Mouse (Mus musculus) midbrain, embryonic 10.5 days (tissue): ENCODE measurements at regions not wholly inside any gene's neighbourhood (a gene's known extent, or its start where the extent isn't known, plus 50 kb on each side); places are given as distances from the start of the nearest gene placed in this dataset.

Experiments
- DNase-seq: peaks from one replicate; pipeline ENCODE4 v3.0.0-alpha.2; 2017; ENCODE audit warnings: low spot score
- H3K27ac ChIP-seq: fragments of 300-500 bp; sonication (generic); replicated peaks from 2 replicates; pipeline ENCODE4 v1.5.1; 2016; ENCODE audit warnings: mild to moderate bottlenecking
- H3K27me3 ChIP-seq: fragments of 300-500 bp; sonication (generic); 2 replicates; pipeline ENCODE4 v1.6.1; 2016; ENCODE audit warnings: low read depth, mild to moderate bottlenecking; ENCODE audit not compliant: poor library complexity, severe bottlenecking
- H3K36me3 ChIP-seq: fragments of 300-500 bp; sonication (generic); 2 replicates; pipeline ENCODE4 v1.6.1; 2016; ENCODE audit warnings: mild to moderate bottlenecking, moderate library complexity
- H3K4me1 ChIP-seq: fragments of 300-500 bp; sonication (generic); 2 replicates; pipeline ENCODE4 v1.6.1; 2016
- H3K4me3 ChIP-seq: fragments of 300-500 bp; sonication (generic); 2 replicates; pipeline ENCODE4 v1.5.1; 2016; ENCODE audit warnings: mild to moderate bottlenecking, moderate library complexity
- H3K9me3 ChIP-seq: fragments of 300-500 bp; sonication (generic); replicated peaks from 2 replicates; pipeline ENCODE4 v1.6.1; 2016; ENCODE audit warnings: mild to moderate bottlenecking
- WGBS: fragments of 180-500 bp; shearing (Covaris S2); methylation state at CpG from one replicate; pipeline ENCODE4 v1.1.7; 2016; 5-methylcytosine and 5-hydroxymethylcytosine counted together

DNA sequence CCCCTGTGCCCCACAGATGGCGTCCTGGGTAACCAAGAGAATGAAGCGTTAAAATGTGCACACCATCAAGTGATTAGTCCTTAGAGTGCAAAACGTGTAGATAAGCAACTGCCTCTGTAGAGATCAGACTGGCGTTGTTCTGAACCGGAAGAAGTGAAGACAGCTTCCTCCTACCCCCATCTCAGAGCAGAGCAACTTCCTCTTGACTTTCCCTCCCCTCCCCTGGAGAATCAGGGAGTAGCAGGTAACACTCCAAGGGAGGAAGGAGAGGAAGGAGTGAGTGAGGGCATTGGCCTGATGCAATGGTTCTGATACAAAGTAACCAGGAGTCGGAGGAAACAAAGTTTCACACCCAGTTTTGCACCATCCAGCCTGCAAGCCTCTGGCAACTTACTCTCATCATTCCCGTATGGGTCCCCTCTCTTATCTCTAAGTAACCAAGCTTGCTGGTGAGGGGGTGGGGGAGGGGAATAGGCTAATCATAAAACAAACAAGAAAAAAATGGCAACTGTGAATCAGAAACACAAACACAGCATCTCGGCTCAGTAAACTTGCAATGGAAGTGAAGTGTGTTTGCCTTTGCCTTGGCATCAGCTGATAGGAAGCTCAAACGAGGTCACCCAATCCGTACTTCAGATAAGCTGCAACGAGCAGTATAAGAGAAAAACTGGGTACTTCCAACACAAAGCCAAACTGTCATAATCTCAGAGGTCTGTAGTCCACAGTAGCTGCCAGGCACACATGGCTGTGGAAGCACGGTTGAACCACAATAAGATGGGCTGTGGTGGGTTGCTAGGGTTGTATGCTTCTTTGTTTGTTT is 83.7 kb upstream of the Mon1b start:
- H3K27ac ChIP-seq = no peak overlapping the region
- H3K36me3 ChIP-seq = no peaks in the 10 kb centered on the region
- H3K27me3 ChIP-seq = peaks cover 78% of the 10 kb centered on the region
- no peak for DNase-seq
- H3K4me3 ChIP-seq = no peak overlapping the region
- peaks cover 16% of the 10 kb centered on the region for H3K4me1 ChIP-seq
- no peaks in the 10 kb centered on the region for H3K9me3 ChIP-seq
- WGBS = 77% methylated on average over 12 of the region's 12 CpGs

DNA sequence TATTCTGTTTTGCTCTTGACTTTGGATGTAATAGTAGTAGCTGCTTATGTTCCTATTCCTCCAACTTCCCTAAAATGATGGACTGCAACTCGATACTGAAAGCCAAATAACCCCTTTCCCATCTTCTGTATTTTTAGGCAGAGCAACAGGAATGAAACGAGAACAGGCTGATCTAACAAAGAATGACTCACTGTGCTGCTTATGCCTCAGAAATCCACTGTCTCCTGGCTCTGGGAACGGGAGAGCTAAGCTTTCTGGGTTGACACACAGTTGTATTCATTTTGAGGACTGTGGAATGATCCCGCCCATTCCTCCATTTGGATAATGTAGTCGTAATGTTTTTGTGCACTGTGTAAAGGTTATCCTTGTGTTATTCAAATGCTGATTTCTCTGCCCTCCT is 82.6 kb upstream of the Mon1b start:
- no peak overlapping the region for H3K4me3 ChIP-seq
- no peaks in the 10 kb centered on the region for H3K36me3 ChIP-seq
- 81% methylated on average over 5 of the region's 5 CpGs for WGBS
- H3K9me3 ChIP-seq = no peaks in the 10 kb centered on the region
- peaks cover 16% of the 10 kb centered on the region for H3K4me1 ChIP-seq
- DNase-seq = no peak
- H3K27ac ChIP-seq = no peak overlapping the region
- H3K27me3 ChIP-seq = peaks cover 89% of the 10 kb centered on the region

GRCm38 (mm10) chr8:113554700-113555455 is 80.5 kb upstream of the Mon1b start:
- H3K9me3 ChIP-seq = no peaks in the 10 kb centered on the region
- peaks cover 77% of the 10 kb centered on the region for H3K27me3 ChIP-seq
- H3K27ac ChIP-seq = peak overlapping the region; percentile 34

GRCm38 (mm10) chr8:113556994-113557393 is 78.4 kb upstream of the Mon1b start:
- Histone ChIP-seq H3K4me3 (no peak overlapping the region), H3K27ac (no peak overlapping the region), H3K9me3 (no peaks in the 10 kb centered on the region), H3K4me1 (peaks cover 16% of the 10 kb centered on the region), H3K27me3 (peaks cover 56% of the 10 kb centered on the region), H3K36me3 (no peaks in the 10 kb centered on the region)
- 93% methylated on average over 5 of the region's 5 CpGs for WGBS
- DNase-seq = no peak

More at GRCm38 (mm10) chr8:113554700-113555455, 80.5 kb upstream of the Mon1b start:
- WGBS = 9% methylated on average over 12 of the region's 12 CpGs
- H3K4me3 ChIP-seq = peak overlapping the region; percentile 42
- DNase-seq = peak; percentile 69
- H3K36me3 ChIP-seq = no peaks in the 10 kb centered on the region
- H3K4me1 ChIP-seq = peaks cover 16% of the 10 kb centered on the region

- no peak overlapping the region for H3K27ac ChIP-seq
- no peak overlapping the region for H3K4me3 ChIP-seq
- 79% methylated on average over 10 of the region's 10 CpGs for WGBS
- no peaks in the 10 kb centered on the region for H3K9me3 ChIP-seq
- H3K27me3 ChIP-seq = no peaks in the 10 kb centered on the region
- peaks cover 18% of the 10 kb centered on the region for H3K4me1 ChIP-seq
- DNase-seq = no peak
- H3K36me3 ChIP-seq = no peaks in the 10 kb centered on the region
Observed at GRCm38 (mm10) chr8:113581098-113581497, 54.3 kb upstream of the Mon1b start.

DNA sequence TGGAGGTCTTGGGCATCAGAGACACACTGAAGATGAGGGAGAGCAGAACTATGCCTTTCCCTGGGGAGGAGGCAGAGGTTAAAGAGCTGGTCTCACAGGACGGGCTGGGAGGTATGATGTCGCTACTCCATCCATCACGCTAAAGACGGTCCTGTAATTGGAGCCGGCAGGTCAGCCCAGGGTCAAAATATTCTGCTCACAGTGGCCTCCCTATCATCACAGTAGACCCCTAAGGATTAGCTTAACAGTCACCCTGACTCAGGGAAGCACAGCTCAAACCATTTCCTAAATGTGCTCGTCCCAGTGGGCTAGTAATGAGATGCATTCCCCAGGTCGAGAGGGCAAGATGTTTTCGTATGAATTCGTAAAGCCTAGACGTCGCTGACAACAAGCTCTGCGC is 53.7 kb upstream of the Mon1b start:
- no peaks in the 10 kb centered on the region for H3K9me3 ChIP-seq
- H3K4me1 ChIP-seq = peaks cover 18% of the 10 kb centered on the region
- peak; percentile 14 for DNase-seq
- H3K36me3 ChIP-seq = no peaks in the 10 kb centered on the region
- H3K27ac ChIP-seq = 0 out of 2 replicates have a peak overlapping the region, but pooled peaks have one; percentile 0
- no peak overlapping the region for H3K4me3 ChIP-seq
- H3K27me3 ChIP-seq = no peaks in the 10 kb centered on the region
- 49% methylated on average over 12 of the region's 12 CpGs for WGBS

DNA sequence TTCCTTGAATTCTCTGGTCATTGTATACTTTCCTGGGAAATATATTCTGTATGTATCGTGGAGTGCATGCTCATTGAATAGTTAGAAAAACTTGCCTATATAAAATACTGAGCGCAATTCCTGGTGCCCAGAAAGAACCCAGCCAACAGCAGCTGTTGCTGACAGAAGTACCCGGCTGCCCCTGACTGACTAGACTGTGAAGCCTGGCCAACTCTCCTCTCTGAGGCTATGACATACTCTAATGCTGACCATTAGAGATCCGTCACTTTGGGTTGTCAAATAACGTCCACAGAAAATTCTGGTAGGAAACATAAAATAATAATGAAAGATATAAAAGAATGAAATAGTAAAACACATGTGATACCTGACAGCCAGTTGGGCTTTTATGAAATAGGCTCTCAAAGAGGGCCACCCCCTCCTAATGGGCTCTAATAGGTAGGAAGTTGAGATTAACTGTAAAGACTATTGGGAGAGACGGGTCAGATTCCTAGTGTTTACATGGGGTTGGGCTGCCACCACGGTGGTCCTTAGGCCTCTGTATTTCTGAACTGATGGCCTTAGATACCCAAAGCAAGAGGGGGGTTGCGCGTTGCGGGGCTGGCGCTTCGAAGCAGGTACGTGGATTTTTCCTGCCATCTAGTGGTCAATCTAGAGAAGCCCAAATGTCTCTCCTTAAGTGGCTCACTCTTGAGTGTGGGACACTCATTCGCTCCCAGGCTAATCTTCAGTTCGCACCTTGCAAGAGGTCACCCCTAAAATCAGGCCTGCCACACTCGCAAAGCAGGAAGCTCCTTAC is 53.0 kb upstream of the Mon1b start:
- Histone ChIP-seq H3K4me3 (no peak overlapping the region), H3K4me1 (peaks cover 18% of the 10 kb centered on the region), H3K27me3 (no peaks in the 10 kb centered on the region), H3K27ac (no peak overlapping the region), H3K9me3 (no peaks in the 10 kb centered on the region), H3K36me3 (no peaks in the 10 kb centered on the region)
- WGBS = 29% methylated on average over 16 of the region's 16 CpGs
- peak; percentile 57 for DNase-seq

GRCm38 (mm10) chr8:113583801-113584200 is 51.6 kb upstream of the Mon1b start:
- H3K27me3 ChIP-seq = no peaks in the 10 kb centered on the region
- peaks cover 18% of the 10 kb centered on the region for H3K4me1 ChIP-seq
- no peak for DNase-seq
- H3K36me3 ChIP-seq = no peaks in the 10 kb centered on the region
- H3K4me3 ChIP-seq = no peak overlapping the region
- H3K27ac ChIP-seq = no peak overlapping the region
- no peaks in the 10 kb centered on the region for H3K9me3 ChIP-seq
- WGBS = 81% methylated on average over 10 of the region's 10 CpGs
